Mouse (Mus musculus) adrenal gland, postnatal 10 days (tissue): ENCODE measurements around the gene Gm20517. TPM values are rescaled to one million over a fixed set of nuclear protein-coding genes. Genes with fewer than 3 reads are reported as not detected.

Experiments
- DNase-seq: peaks from one replicate; pipeline ENCODE4 v3.0.0; 2021; ENCODE audit warnings: mixed read lengths
- long read RNA-seq, 2 experiments: library from polyadenylated mRNA; stranded (forward); transcript quantifications; one replicate each; pipeline ENCODE4 v2.0.0; 2021
- total RNA-seq, 2 experiments: library from RNA; stranded (reverse); gene quantifications; 2 replicates each; pipeline ENCODE4 v1.2.3; 2021

The Gm20517 gene
- total RNA-seq = 1 to 10 TPM; 2.8 to 5.5 TPM
- long read RNA-seq, experiment 1, partial matches to known transcripts = 0 of 8 reads
- long read RNA-seq, experiment 1, other reads (novel, unspliced or antisense) = 8 of 8 reads
- long read RNA-seq, experiment 2, partial matches to known transcripts = 0 of 2 reads
- long read RNA-seq, experiment 2, other reads (novel, unspliced or antisense) = 2 of 2 reads

GRCm38 (mm10) chr17:47610849-47611660 lies at the start of gene Gm20517, which contains the start of the genes Bysl and Med20:
Gene Gm20517, plus strand, starts transcription at chr17:47611589.
Gene Bysl, minus strand, starts transcription at chr17:47611492.
Gene Med20, plus strand, starts transcription at chr17:47611582.
- peak; percentile 98 for DNase-seq

DNA sequence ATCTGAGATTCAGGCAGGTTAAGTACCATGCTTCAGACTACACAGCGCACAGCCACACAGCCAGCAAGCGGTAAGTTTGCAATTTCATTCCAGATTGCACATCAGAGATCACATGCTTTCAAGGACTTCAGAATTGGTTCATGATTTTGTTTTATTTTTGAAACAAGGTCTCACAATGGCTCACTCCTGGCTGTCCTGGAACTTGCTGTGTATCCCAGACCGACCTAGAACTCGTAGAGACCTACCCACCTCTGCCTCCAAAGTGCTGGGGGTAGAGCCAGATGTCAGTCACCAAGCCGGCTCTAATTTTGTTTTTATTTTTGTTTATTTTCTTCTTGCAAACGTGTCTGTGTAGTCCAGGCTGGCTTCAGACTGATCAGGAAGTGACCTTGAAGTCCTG lies 48.5 kb upstream of the Gm20517 start:
- DNase-seq = peak; percentile 25

DNA sequence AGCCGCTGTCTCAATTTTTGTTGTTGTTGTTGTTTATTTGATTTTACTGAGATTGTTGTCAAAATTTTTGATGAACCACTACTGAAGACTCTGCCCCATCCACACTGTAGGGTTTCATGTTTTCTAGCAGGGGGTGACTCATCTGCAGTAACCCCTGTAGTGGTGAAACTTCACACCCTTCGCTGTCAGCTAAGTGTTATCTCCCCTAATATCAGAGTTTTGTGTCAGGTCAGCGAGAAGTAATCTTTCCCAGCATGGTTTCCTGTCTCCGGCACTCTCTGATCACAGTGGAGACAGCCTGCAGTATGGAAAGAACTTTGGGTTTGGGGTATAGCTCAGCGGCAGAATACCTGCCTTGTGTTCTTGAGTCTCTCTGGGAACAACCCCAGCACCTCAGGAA lies 46.8 kb upstream of the Gm20517 start:
- DNase-seq = no peak

DNA sequence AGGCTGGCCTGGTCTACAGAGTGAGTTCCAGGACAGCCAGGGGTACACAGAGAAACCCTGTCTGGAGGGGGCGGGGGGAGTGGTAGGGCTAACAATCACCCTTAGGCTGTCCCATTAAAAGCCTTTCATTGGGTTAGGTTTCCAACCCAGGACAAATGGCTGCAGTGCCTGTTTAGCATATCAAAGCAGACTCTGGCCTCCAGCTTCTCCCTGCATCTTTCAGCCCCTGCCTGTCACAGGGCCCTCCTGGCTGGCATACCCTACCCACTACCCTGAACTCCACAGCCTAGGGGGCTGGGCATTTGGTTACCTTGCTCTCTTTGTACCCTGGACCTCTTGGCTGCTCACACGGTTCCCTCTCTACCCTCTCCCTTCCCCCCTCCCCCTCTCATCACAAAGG lies 45.3 kb upstream of the Gm20517 start:
- DNase-seq = no peak

DNA sequence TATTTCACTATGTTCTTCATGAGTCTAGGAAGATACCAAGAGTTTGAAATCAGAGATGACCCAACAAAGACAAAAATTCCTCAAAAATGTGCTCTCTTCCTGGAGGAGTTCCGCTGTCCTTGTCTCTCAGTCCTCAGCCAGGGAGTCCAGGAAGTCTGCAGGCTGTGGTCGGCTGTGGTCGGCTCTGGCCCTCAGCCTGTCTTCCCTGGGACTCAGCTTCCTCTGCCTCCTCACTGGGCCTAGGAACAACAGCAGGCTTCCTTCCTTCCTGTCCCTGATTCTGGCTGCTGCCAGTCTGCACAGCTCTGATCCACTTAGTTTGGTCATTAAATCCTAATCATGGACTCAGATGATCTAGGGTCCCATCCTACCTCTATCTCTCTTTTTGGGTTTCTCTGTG lies 44.1 kb upstream of the Gm20517 start:
- DNase-seq = peak; percentile 26

DNA sequence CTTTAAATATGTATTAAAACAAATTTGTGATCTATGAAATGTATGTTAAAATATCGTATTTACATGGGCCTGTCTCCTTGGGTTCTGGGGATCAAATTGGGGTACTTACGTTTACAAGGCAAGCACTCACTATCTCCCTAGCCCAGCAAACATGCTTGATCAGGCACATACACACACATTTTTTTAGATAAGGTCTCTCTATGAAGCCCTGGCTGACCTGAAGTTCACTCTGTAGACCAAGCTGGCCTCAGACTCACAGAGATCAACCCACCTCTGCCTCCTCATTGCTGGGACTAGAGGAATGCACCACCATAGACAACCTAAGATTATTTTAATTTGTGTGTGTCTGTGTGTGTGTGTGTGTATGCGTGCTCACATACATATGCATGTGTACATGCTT lies 43.0 kb upstream of the Gm20517 start:
- DNase-seq = no peak

- DNase-seq = no peak
Observed at GRCm38 (mm10) chr17:47568951-47569527, 42.4 kb upstream of the Gm20517 start.

DNA sequence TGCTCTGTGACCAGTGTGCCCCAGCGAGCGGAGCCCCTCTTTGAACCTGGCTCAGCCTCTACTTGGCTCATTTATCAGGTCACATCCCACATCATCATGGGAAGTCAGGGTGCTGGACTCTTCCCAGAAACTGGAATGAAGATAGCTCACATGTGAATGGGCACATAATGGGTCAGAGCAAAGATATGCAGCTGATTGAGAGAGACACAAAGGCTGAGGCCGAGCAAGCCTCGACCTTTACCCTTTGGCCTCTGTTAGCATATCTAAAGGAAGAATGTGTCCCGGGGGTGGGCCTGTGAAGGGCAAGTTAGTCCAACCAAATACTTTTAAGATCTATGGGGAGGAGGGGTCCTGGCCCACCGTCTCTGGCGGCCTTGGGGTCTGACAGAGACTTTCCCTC lies 39.8 kb upstream of the Gm20517 start:
- DNase-seq = no peak

DNA sequence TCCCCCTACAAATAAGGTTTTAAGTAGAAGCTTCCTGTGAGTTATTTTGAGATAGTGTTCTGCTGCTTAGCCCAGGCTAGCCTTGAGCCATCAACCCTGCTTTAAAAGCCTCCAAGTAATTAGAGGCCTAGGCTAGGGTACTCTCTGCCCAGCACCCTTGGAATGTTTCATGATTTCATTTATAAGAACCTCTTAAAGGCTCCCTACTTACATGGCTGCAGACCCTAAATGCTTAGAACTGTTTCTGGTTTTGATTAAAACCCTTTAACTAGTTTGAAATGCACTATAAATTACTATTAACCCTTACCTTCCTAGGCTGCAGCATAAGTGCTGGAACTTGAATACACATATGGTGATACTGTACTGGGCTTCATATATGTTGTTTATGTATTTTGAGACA lies 39.0 kb upstream of the Gm20517 start:
- DNase-seq = no peak

DNA sequence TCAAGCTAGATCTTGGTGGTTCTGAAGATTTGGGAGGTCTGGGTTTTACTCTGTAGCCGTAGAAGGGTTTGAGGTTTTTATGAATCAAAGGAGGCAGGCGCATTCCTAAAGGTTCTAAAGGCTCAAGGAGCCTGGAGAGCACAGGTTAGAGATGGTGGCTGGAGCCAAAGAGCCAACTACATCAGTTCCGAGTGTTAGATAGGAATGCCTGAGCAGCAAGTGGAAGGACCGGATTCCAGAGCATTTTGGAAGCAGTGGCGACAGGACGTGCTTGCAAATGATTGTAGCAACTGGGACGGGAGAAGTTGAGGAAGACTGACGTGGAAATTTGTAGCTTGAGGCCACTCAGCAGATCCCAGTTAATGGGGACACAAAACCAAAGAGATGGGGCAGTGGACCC lies 37.4 kb upstream of the Gm20517 start:
- no peak for DNase-seq

DNA sequence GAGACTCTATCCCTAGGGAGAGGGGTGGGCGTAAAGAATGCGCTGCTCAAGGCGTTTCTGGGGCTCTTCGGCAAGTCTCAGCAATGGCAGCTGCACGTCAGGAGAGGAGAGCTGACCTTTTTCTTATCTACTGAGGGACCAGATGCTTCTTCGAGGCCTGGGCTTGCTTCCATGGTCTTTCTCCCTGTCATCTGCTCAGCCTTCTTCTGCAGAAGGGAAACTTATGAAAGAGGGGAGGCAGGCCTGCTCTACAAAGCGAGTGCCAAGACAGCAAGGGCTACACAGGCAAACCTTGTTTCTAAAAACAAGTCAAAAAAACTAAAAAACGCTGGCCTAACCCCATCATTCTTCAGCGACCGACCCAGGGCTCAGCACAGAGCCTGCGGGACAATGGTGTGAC lies 36.6 kb upstream of the Gm20517 start:
- DNase-seq = peak; percentile 17

DNA sequence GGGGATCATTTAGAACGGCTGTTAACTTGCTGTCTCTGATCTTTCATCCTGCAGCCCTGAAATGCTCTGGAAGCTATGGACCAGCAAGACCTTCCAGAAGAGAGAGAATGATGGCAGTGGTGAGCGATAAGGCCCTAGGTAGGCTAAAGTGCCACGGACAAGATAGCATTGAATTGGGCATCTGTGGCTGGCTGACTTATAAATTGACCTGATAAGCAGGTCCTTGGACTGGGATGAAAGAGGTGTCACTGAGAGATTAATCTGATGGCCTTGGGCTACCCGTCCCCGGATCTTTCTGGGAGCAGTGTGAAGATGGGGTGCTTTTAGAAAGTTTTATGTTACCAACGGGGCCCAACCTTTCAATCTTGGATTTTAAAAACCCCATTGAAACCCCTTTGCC lies 32.7 kb upstream of the Gm20517 start:
- peak; percentile 28 for DNase-seq

DNA sequence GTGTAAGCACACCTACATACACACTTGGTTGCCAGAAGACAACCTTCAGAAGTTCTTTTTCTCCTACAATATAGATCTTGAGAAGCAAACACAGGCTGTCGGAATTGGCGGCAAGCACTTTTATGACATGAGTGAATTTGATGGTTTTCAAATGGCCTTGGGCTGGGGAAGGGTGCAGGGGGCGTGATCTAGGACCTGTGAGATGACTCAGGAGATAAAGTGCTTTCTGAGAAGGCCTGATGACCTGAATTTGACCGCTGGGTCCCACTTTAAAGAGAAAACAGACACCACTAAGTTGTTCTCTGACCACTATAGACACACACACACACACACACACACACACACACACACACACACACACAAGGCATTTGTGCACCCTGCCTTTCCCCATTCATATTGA lies 30.4 kb upstream of the Gm20517 start:
- DNase-seq = peak; percentile 18

DNA sequence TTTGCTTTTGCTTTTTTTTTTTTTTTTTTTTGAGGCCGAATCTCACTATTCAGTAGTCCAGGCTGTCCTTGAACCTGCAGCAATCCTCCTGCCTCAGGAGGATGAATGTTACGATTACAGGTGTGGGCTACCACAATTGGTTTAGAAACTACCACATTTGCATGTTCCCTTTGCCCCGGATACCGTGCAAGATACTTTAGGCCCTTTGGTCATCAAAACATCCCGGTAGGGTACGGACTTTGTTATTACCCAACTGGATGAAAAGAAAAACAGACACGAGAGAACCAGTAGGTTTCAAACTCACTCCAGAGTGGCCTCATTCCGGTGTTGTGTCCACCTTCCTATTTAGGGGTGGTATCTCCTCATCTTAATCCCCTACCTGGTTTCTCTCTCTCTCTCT lies 22.9 kb upstream of the Gm20517 start:
- DNase-seq = no peak

GRCm38 (mm10) chr17:47591073-47591472 lies 20.3 kb upstream of the Gm20517 start:
- no peak for DNase-seq

GRCm38 (mm10) chr17:47593215-47593853 lies 18.1 kb upstream of the Gm20517 start:
- DNase-seq = peak; percentile 98

DNA sequence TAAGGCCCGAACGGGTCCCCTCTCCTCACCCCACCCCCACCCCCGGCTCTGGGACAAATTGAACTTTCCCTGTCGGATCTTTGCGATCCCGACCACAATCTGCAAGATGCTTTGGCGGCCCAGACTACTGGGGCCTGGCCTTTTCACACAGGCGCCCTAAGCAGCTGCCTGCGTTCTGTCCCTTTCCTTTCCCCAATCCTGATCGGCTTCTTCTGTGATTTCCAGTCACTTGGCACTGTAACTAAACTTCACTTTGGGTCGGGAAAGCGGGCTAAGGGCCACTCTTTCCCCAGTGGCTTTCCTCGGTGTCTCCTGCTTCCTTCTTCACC lies 17.6 kb upstream of the Gm20517 start:
- no peak for DNase-seq

DNA sequence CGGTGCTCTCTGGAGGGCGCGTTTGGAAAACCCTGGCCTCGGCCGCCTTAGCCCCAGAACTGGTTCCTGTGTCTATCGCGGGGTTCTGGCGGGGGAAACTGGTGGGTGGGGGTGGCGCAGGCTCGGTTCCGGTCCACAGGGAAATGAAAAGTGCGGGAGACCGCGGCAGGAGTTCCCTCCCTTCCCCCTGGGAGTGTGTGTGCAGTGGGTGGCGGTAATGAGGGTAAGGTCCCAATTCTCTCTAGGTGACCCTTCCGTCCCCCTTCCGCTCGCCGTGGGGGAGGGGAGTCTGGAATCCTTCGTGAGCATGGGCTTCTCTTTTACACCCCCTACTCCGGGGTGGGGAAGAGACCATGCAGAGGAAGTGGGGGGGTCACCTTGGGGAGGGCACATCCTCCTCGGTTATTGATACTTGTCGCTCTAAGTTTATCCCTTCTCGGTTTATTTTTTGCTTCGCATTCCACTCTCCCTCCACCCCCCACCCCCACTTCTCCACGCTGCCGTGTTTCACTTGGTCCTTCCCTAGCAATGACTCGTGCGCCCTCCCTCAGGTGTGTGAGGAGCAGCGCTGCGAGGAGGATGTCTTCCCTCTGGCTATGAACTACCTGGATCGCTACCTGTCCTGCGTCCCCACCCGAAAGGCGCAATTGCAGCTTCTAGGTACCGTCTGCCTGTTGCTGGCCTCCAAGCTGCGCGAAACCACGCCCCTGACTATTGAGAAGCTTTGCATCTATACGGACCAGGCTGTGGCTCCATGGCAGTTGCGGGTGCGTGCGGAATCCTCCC lies 17.0 kb upstream of the Gm20517 start:
- DNase-seq = peak; percentile 64

- no peak for DNase-seq
Observed at GRCm38 (mm10) chr17:47594969-47595247, 16.5 kb upstream of the Gm20517 start.

GRCm38 (mm10) chr17:47595248-47596161 lies 15.9 kb upstream of the Gm20517 start:
- peak; percentile 77 for DNase-seq

GRCm38 (mm10) chr17:47596162-47596838 lies 15.1 kb upstream of the Gm20517 start:
- DNase-seq = peak; percentile 16
